27 mouse cellular contexts compared by ENCODE assay signal in genomic region chr2:6380401-6380800, GRCm38 (mm10). TPM values are rescaled to one million over a fixed set of nuclear protein-coding genes. Genes with fewer than 3 reads are reported as not detected.
DNase-seq lines count a peak whose midpoint lies in the region; ATAC-seq and TF ChIP-seq lines count a peak whose summit lies in the region.
"Had no signal": no experiment of that assay in that cellular context is flagged by ENCODE, and none has a peak within 500 bp of the region (broad histone marks: within the 10 kb centered on the region; RNA-seq: fewer than 3 reads in every experiment).

No protein-coding gene starts in this region.

- peak overlapping the region; percentile 49 for H3K4me2 ChIP-seq in intestine, embryonic 16.5 days (ENCODE audit: low read depth, low read length)
- peak overlapping the region; percentile 21; the same call in 1 of the 2 replicates for H3K4me2 ChIP-seq in stomach, embryonic 15.5 days
- H3K4me2 ChIP-seq: embryonic facial prominence, embryonic 13.5 days; heart, embryonic 11.5 days; hindbrain, embryonic 15.5 days; midbrain, embryonic 13.5 days; neural tube, embryonic 15.5 days had no signal

- no peak for TF ChIP-seq CTCF in lung, adult 2 months (IDR thresholded peaks at IDR 0.05; ENCODE audit: insufficient read depth, low read length)

- no peaks in the 10 kb centered on the region for H3K9me3 ChIP-seq in intestine, embryonic 16.5 days (ENCODE audit: control insufficient read depth, low read length)
- H3K9me3 ChIP-seq in stomach, embryonic 15.5 days = no peaks in the 10 kb centered on the region
- H3K9me3 ChIP-seq: embryonic facial prominence, embryonic 13.5 days; hindbrain, embryonic 10.5 days; hindbrain, embryonic 15.5 days; midbrain, embryonic 13.5 days; neural tube, embryonic 15.5 days had no signal

- peak; percentile 39 for ATAC-seq in intestine, embryonic 16.5 days
- no peak for ATAC-seq in stomach, embryonic 15.5 days (ENCODE audit: insufficient read depth, low FRiP score, low read depth)
- ATAC-seq: forebrain, embryonic 16.5 days; midbrain, embryonic 13.5 days had no signal

- no peaks in the 10 kb centered on the region for H3K36me3 ChIP-seq in intestine, embryonic 16.5 days (ENCODE audit: control insufficient read depth, insufficient read depth, low read length)
- H3K36me3 ChIP-seq in stomach, embryonic 15.5 days = no peaks in the 10 kb centered on the region
- H3K36me3 ChIP-seq: embryonic facial prominence, embryonic 13.5 days; hindbrain, embryonic 15.5 days; midbrain, embryonic 13.5 days; neural tube, embryonic 15.5 days had no signal

- H3K27ac ChIP-seq in intestine, embryonic 16.5 days (ENCODE audit: low read length) = peak overlapping the region; percentile 95
- H3K27ac ChIP-seq in stomach, embryonic 15.5 days = peak overlapping the region; percentile 77
- H3K27ac ChIP-seq: embryonic facial prominence, embryonic 13.5 days; hindbrain, embryonic 10.5 days; hindbrain, embryonic 15.5 days; macrophage; midbrain, embryonic 13.5 days; neural tube, embryonic 15.5 days had no signal

- H3K27me3 ChIP-seq in intestine, embryonic 16.5 days (replicated peaks; ENCODE audit: control insufficient read depth, insufficient read depth, low read length) = no peaks in the 10 kb centered on the region
- H3K27me3 ChIP-seq in stomach, embryonic 15.5 days (replicated peaks) = no peaks in the 10 kb centered on the region
- H3K27me3 ChIP-seq: embryonic facial prominence, embryonic 13.5 days; hindbrain, embryonic 15.5 days; midbrain, embryonic 13.5 days; neural tube, embryonic 15.5 days had no signal

- TF ChIP-seq POLR2A in lung, adult 2 months (IDR thresholded peaks at IDR 0.05; ENCODE audit: borderline replicate concordance, extremely low read depth, low read depth, low read length) = no peak

- 66% methylated on average over 9 of the region's 9 CpGs for WGBS in lung, adult 2 months
- WGBS in intestine, embryonic 16.5 days = 56% methylated on average over 9 of the region's 9 CpGs
- 69% methylated on average over 9 of the region's 9 CpGs for WGBS in stomach, embryonic 15.5 days

- H3K4me1 ChIP-seq in lung, adult 2 months (ENCODE audit: control insufficient read depth, insufficient read depth, low read length) = peaks cover 23% of the 10 kb centered on the region
- peaks cover 47% of the 10 kb centered on the region for H3K4me1 ChIP-seq in intestine, embryonic 16.5 days (ENCODE audit: control insufficient read depth, insufficient read depth, low read length)
- H3K4me1 ChIP-seq in stomach, embryonic 15.5 days = peaks cover 24% of the 10 kb centered on the region

- H3K4me3 ChIP-seq in lung, adult 2 months (replicated peaks; ENCODE audit: extremely low read depth, low read depth, low read length) = peak overlapping the region; percentile 0
- H3K4me3 ChIP-seq in intestine, embryonic 16.5 days (ENCODE audit: low read length) = peak overlapping the region; percentile 21
- H3K4me3 ChIP-seq in stomach, embryonic 15.5 days (replicated peaks) = no peak overlapping the region
- H3K4me3 ChIP-seq: embryonic facial prominence, embryonic 13.5 days; hindbrain, embryonic 10.5 days; hindbrain, embryonic 15.5 days; midbrain, embryonic 13.5 days; neural tube, embryonic 15.5 days had no signal

- H3K9ac ChIP-seq in intestine, embryonic 16.5 days (ENCODE audit: low read depth, low read length) = 0 out of 2 replicates have a peak overlapping the region, but pooled peaks have one; percentile 43
- H3K9ac ChIP-seq in stomach, embryonic 15.5 days = no peak overlapping the region
- H3K9ac ChIP-seq: embryonic facial prominence, embryonic 13.5 days; hindbrain, embryonic 15.5 days; midbrain, embryonic 13.5 days; neural tube, embryonic 15.5 days had no signal

- no peak for DNase-seq in lung, adult 2 months
- DNase-seq in lung, adult 18-20 months = no peak
- peak; percentile 46 for DNase-seq in R1 (ENCODE audit: low read depth, low spot score)
- DNase-seq in neural tube, embryonic 10.5 days (ENCODE audit: extremely low spot score, low spot score) = no peak
- DNase-seq in spleen, postnatal 10 days (ENCODE audit: low spot score in 2 of 2) = no peak
- DNase-seq: adrenal gland, adult 2 months; adrenal gland, postnatal 36 days; cerebellum, adult 18-20 months; cerebellum, postnatal 10 days; heart, postnatal 10 days; kidney, adult 9 months; kidney, postnatal 10 days; layer of hippocampus, postnatal 36 days; liver; right cerebral cortex, postnatal 25 days; spleen, adult 18-20 months; thymus, postnatal 14 days had no signal

RNA-seq across cellular contexts. Expression of gene Usp6nl, which starts 57.9 kb away (rescaled TPM):
- polyA plus RNA-seq in lung, adult 2 months (2012; rRNA removed) = 7.9 and 19.9 TPM in 2 replicates
- polyA plus RNA-seq in intestine, embryonic 16.5 days (2015; fragmentation: Nextera tagmentation; extraction: Ambion mirVana) = 7.8 and 8.4 TPM in 2 replicates
- 9.1 and 11.3 TPM in 2 replicates for polyA plus RNA-seq in stomach, embryonic 15.5 days (2015; fragmentation: Nextera tagmentation; extraction: Ambion mirVana)
